Mouse (Mus musculus) liver, adult (tissue): Measurements from ENCODE around the gene Wdr18.

ENCODE experiments used
- GATA4 ChIP-seq: IDR thresholded peaks from 2 replicates; pipeline ENCODE4 v1.6.1; 2014; ENCODE audit warnings: mild to moderate bottlenecking, low read length; ENCODE audit not compliant: insufficient replicate concordance

Gene Wdr18

DNA sequence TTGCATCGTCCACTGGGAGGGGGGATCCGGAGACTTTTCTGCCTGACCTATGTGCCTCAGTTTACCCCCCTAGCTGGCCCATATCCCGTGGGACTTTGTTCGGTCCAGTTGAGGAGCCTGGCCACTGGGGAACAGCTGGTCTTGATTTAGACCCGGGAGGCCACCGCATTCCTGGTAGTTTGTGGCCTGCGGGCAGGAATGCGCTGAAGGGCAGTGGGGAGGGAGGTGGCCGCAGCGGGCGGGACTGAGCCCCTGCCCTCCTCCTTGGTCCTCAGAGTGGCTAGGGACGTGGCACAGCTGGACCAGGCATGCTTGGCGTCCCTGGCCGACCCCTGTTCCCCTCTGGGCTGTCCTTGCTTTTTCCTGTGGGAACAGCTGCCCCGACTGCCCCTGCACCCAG, 29.9 kb downstream of the Wdr18 start:
- TF ChIP-seq GATA4, result no peak

DNA sequence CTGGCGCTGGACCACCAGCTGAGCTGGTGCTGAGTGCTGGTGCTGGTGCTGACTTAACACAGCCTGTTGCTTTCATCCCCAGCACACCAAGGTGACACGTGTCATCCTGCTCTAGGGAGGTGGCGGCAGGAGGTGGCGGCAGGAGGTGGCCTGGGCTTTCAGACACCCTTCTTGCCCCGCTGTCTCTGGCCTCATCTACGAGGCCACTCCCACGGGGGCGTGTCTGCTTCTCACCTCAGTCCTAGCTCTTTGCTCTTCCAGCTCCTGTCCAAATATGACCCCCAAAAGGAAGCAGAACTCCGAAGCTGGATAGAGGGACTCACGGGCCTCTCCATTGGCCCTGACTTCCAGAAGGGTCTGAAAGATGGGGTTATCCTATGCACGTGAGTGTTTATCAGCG, 31.1 kb downstream of the Wdr18 start:
- TF ChIP-seq GATA4, result no peak

DNA sequence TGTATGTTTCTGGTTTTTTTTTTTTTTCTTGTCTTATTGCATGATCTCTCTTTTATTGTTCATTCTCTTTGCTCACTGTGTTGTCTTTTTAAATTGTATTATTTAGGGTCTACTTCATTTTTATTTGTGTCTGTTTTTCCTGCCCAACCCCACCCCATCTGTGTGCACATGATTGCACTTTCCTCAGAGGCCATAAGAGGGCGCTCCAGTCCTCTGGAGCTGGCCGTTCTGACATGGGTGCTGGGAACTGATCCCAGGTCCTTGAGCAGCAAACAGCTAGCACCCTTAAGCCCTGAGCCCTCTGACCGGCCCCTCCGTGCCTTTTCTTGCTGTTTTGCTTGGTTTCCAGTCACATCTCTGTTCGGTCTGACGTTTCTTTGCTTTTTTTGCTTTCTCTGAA, 31.6 kb downstream of the Wdr18 start:
- no peak for TF ChIP-seq GATA4

DNA sequence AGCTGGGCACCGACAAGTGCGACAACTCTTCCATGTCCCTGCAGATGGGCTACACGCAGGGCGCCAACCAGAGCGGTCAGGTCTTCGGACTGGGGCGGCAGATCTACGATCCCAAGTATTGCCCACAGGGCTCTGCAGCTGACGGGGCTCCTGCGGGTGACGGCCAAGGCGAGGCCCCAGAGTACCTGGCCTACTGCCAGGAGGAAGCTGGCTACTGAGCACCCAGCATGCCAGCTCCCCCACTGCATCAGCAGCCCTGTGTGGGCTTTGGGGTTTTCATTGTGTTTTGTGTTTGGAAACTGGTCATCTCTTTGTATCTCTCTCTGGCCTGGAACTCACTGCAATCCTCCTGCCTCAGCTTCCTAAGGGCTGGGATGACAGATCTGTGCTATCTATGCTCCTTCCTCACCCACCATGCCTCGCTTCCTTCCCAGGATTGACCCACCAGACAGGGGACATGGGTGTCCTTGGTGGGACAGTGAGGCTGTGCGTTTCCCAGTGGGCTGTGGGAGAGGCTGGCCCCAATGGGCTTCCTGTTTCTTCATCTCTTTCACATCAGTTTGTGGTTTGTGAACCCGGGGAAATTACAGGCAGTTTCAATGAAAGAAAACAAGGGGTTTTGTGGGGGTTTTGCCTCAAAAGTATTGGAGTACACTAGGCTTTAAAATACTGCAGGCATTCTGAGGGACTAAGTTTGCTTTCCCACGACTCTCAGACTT, 34.6 kb downstream of the Wdr18 start:
- no peak for TF ChIP-seq GATA4

DNA sequence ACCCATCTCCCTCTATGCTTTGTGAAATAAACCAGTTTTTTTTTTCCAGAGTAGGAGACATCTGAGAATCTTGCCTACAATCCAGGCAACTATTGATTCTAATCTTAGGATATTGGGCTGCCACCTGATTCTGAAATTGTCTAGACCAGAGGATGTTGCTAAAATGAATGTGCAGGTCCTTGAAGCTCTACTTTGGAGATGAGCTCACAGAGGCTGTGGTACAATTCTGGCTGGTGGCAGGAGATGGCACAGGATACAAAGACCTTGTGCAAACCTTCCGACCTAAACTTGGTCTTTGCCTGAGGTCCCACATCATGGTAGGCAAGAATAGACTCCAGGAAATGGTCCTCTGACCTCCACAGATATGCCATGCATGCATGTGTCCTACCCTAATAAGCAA, 35.7 kb downstream of the Wdr18 start:
- no peak for TF ChIP-seq GATA4

DNA sequence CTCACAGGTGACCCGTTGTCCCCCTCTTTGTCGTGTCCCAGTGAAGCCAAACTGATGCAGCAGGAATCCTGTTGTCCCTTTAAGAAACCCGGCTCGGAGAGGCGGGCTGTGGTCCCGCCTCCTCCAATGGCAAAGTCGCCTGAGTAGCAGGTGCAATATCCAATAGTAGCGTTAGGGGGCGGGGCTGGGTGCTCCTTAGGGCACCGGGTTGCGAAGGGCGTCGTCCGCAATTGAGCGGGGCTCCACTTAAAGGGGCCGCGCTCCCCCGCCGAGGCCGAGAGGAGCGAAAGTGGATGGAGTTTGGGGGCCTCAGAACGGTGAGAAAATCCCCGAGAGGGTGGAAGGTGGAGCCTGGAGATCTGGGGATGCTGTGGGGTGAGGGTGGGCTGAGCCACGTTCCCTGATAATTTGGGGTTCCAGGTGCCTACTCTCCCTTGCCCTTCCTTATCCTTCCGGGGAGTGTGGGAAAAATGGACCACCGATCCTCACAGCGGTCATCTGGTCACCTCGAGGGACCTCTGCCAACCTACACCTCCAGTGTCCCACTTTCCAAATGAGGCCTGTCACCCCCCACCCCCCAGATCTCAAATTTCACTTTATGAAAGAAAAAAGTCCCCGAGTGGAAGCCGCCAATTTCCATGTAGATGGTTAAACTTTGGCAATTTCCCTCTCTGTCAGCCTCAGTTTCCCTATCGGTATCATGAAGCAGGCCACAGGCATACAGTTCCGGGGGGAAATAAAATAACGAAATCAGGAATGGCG, 36.5 kb downstream of the Wdr18 start, which contains the start of gene Abca7:
TSS of gene Abca7 (plus strand) at position 223 of the 762 bp plus-strand sequence.
- no peak for TF ChIP-seq GATA4

DNA sequence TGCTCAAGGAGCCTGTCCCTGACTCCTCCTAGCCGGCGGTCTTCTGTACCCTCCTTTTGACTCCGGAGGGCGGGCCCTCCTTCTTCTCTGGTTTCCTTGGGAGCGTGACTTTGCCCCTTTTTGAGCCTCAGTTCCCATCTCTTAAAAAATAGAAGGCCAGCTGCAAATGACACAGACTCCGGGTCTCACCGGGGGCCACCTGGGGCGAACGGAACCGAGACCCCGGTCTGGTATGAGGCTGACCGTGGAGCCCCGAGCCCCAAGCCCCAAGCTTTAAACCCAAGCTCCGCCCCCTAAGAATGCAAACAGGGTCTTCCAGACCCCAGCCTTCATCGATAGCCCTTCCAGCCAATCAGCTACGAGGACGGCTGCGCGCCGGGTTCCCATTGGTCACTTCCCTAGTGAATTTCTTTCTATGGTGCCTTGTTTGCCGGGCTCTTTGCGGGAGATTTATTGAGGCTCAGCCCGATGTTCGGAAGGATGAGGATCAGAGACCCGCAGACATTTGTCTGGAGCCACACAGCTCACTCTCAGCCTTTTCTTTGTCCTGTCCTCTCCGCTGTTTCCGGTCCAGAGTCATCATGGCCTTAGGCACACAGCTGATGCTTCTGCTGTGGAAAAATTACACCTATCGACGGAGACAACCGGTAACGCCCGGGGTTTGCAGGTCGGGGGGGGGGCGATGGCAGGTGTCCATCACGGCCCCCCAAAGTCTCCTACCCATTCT, 37.2 kb downstream of the Wdr18 start:
- TF ChIP-seq GATA4, result no peak

DNA sequence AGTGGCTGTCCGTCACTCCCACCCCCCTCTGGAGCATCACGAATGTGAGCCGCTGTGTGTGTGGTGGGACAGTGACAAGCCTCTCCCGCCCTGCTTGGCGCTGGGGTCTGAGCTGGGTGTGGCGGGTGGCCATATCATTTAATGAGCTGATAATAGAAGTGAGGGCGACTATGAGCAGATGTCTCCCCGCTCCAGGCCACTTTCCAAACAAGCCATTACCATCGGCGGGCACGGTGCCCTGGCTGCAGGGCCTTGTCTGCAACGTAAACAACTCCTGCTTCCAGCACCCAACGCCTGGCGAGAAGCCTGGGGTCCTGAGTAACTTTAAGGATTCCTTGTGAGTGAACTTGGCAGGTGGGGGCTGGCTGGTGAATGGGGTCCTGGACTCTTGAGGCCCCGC, 37.9 kb downstream of the Wdr18 start:
- TF ChIP-seq GATA4, result no peak

DNA sequence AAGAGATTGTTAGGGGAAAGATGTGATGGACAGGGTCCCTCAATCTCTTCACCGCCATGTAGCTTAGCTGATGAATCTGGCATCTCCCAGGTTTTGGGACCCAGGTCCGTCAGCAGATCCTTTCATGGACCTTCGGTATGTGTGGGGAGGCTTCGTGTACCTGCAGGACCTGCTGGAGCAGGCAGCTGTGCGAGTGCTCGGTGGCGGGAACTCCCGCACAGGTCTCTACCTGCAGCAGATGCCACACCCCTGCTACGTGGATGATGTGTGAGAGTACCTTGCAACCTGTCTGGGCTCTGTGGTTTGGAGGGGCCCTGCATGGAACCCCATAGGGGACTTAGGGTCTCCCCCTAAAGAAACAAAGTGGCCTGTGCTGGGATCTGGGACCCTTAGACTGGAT, 42.0 kb downstream of the Wdr18 start:
- TF ChIP-seq GATA4, result no peak

DNA sequence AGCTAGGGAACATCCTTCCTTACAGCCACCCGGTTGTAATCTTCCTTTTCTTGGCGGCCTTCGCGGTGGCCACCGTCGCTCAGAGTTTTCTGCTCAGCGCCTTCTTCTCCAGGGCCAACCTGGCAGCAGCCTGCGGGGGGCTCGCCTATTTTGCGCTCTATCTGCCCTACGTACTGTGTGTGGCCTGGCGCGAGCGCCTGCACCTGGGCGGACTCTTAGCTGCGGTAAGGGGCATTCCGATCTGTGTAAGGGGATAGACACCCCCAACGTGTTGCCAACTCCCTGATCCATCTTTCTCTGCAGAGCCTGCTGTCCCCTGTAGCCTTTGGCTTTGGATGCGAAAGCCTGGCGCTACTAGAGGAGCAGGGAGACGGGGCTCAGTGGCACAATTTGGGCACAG, 42.9 kb downstream of the Wdr18 start:
- no peak for TF ChIP-seq GATA4

DNA sequence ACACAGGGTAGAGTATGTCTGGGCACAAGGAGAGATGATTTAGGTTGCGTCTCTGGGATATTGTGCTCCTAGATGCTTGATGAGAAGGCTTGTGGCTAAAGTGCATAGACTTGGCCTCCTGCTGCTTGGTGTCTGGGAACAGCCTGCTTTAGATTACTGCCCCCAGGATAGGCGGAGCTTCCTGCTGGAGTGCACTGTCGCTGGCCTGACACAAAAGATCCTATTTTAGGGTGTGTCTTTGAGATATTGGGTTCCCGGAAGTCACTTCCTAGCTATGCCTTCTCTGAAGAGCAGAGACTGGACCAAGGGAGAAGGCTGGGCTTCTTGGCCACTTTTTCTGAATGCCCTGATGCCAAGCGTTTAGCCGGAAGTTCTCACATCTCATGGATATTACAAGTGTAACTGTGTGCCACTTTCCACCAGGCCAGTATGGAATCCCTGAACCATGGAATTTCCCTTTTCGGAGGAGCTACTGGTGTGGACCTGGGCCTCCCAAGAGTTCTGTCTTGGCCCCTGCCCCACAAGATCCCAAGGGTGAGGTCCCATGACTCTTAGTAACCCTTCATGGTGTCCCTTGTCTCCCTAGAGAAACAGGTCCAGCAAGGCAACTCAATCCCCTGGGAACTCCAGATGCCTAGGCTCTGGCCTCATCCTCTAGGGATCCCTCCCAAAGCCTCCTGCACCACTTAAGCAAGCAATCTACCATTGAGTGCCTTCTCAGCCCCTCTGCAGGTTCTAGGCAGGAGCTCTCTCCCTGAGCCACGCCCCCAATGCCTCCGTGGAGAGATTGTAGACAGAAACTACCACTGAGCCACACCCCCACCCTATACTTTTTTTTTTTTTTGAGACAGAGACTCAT, 43.7 kb downstream of the Wdr18 start:
- peak; percentile 81; the same call in 1 of the 2 replicates for TF ChIP-seq GATA4

DNA sequence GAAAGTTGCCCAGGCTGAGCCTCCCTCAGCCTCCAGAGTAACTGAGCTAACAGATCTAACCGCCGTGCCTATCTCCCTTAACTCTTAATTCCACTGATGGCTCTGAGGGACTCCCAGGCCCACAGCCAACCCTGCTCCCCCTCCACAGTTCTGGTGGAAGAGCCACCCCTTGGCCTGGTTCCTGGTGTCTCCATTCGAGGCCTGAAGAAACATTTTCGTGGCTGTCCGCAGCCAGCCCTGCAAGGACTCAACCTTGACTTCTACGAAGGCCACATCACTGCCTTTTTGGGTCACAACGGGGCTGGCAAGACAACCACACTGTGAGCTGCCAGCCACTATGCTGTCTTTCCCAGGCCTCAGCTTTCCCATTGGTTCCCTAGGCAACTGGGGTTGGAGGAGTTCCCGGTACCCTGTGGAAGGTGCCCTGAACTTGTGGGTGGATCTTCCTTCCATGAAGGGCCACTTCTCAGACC, 44.3 kb downstream of the Wdr18 start:
- no peak for TF ChIP-seq GATA4

DNA sequence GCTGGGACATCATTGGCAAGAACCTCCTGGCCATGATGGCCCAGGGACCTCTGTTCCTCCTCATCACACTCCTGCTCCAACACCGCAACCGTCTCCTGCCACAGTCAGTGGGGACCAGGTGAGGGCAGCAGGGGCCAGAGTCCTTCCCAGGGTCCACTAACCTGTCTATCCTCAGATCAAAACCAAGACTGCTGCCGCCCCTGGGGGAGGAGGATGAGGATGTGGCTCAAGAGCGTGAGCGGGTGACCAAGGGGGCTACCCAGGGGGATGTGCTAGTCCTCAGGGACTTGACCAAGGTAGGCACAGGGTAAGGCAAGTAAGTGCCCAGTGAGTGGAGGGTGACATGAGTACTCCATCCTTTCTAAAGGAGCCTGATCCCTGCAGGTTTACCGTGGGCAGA, 51.8 kb downstream of the Wdr18 start:
- TF ChIP-seq GATA4, result no peak

DNA sequence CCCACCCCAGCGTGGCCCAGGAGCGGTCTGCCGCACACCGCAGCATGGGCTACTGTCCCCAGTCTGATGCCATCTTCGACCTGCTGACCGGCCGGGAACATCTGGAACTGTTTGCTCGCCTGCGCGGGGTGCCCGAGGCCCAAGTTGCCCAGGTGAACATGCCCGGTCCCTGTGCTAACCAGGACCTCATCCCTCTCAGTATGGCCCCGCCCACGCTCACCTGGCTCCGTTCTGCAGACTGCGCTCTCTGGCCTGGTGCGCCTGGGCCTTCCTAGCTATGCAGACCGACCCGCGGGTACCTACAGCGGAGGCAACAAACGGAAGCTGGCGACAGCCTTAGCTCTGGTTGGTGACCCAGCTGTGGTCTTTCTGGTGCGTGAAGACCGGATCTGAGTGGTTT, 53.7 kb downstream of the Wdr18 start:
- no peak for TF ChIP-seq GATA4
